Mouse (Mus musculus) stomach, postnatal 0 days (tissue): ENCODE data around the gene Nol4l. TPM values are rescaled to one million over a fixed set of nuclear protein-coding genes. Genes with fewer than 3 reads are reported as not detected.

Source experiments
- ATAC-seq: fragments of 200-750 bp; cut with Nextera tagmentation; 2 replicates; pipeline ENCODE4 v1.8.0; 2017; ENCODE audit not compliant: low FRiP score, low TSS enrichment
- DNase-seq: peaks from one replicate; pipeline ENCODE4 v3.0.0-alpha.2; 2016; ENCODE audit warnings: low spot score
- H3K27ac ChIP-seq: fragments of 300-500 bp; sonication (generic); replicated peaks from 2 replicates; pipeline ENCODE4 v1.5.1; 2014; ENCODE audit warnings: mild to moderate bottlenecking, control low read depth
- H3K27me3 ChIP-seq: fragments of 300-500 bp; sonication (generic); 2 replicates; pipeline ENCODE4 v1.6.1; 2014; ENCODE audit warnings: low read length; ENCODE audit not compliant: control insufficient read depth, insufficient read depth
- H3K36me3 ChIP-seq: fragments of 300-500 bp; sonication (generic); 2 replicates; pipeline ENCODE4 v1.6.1; 2014; ENCODE audit warnings: low read length, mixed read lengths; ENCODE audit not compliant: control insufficient read depth, insufficient read depth
- H3K4me1 ChIP-seq: fragments of 300-500 bp; sonication (generic); replicated peaks from 2 replicates; pipeline ENCODE4 v1.6.1; 2014; ENCODE audit warnings: antibody characterized with exemption; ENCODE audit not compliant: control insufficient read depth, insufficient read depth
- H3K4me2 ChIP-seq: fragments of 300-500 bp; sonication (generic); replicated peaks from 2 replicates; pipeline ENCODE4 v1.6.1; 2014; ENCODE audit warnings: low read depth, mild to moderate bottlenecking, control low read depth, moderate library complexity
- H3K4me3 ChIP-seq: fragments of 300-500 bp; sonication (generic); 2 replicates; pipeline ENCODE4 v1.5.1; 2014; ENCODE audit warnings: low read depth, low read length, control low read depth
- H3K9ac ChIP-seq: fragments of 300-500 bp; sonication (generic); 2 replicates; pipeline ENCODE4 v1.6.1; 2014; ENCODE audit warnings: mild to moderate bottlenecking, low read length, control low read depth, mixed read lengths
- H3K9me3 ChIP-seq: fragments of 300-500 bp; sonication (generic); 2 replicates; pipeline ENCODE4 v1.6.1; 2016; ENCODE audit warnings: low read length; ENCODE audit not compliant: control insufficient read depth
- CTCF ChIP-seq: IDR thresholded peaks from 2 replicates; pipeline ENCODE4 v1.5.1; 2016; ENCODE audit warnings: antibody characterized with exemption, low read depth, mild to moderate bottlenecking, moderate library complexity
- EP300 ChIP-seq: optimal IDR thresholded peaks from 2 replicates; pipeline ENCODE3; 2016; ENCODE audit warnings: antibody characterized with exemption
- WGBS: fragments of 180-500 bp; shearing (Covaris S2); extraction: QIAGEN DNeasy Blood & Tissue Kit; methylation state at CpG from one replicate; pipeline ENCODE4 v1.1.7; 2014; 5-methylcytosine and 5-hydroxymethylcytosine counted together
- polyA plus RNA-seq: library from polyadenylated mRNA; unstranded; fragments of >200 nt; fragmentation: Nextera tagmentation; extraction: Ambion mirVana; gene quantifications from 2 replicates; pipeline ENCODE4 v1.2.1, GENCODE M21; 2015

Nol4l gene
- polyA plus RNA-seq, 1 experiment from 2014 or later = 4.4 TPM

DNA sequence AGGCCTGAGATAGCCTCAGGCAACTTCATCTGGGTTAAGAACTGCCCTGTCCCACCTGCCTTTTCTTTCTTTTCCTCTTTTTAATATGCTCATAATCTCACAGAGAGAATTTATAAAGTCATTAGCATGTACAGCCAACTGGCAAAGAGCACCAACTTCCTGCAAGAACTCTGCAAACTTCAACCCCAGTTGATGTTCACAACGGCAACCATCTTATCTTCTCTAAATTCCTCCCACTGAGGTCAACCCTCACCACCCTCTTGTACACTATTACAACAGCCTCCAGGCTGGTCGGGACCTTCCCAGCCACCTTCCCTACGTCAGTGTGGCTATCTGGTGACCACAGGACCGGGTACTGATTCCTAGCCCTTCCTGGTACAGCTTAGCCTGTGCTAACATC lies 27.5 kb upstream of the Nol4l start:
- no peak for ATAC-seq
- Histone ChIP-seq H3K36me3 (no peaks in the 10 kb centered on the region), H3K4me3 (no peak overlapping the region), H3K9me3 (no peaks in the 10 kb centered on the region), H3K4me2 (no peak overlapping the region), H3K9ac (no peak overlapping the region), H3K27ac (no peak overlapping the region), H3K27me3 (no peaks in the 10 kb centered on the region), H3K4me1 (peaks cover 11% of the 10 kb centered on the region)
- TF ChIP-seq CTCF (no peak), EP300 (no peak)
- no peak for DNase-seq
- WGBS = 67% methylated on average over 4 of the region's 4 CpGs

DNA sequence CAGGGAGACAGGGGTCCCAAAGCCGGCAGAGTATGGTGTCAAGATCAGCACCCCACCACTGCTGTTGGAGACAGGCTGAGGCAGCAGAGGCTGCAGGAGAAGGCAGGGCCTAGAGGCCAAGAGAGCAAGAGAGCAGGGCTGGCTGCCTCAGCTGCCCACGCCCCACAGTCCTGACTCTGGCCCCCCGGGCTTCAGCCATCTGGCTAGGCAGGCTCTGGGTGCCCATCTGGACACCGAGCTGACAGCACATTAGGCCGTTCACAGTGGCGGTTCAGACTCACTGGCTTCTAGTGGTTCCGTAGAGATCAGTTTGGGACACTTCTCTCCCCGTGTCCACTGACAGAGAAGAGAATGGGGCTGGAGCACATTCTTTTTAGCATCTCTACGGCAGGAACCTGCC lies 26.4 kb upstream of the Nol4l start:
- H3K36me3 ChIP-seq = no peaks in the 10 kb centered on the region
- H3K4me1 ChIP-seq = peaks cover 6% of the 10 kb centered on the region
- DNase-seq (no peak), ATAC-seq (no peak)
- no peak overlapping the region for H3K4me3 ChIP-seq
- H3K9ac ChIP-seq = no peak overlapping the region
- H3K4me2 ChIP-seq = no peak overlapping the region
- H3K27ac ChIP-seq = no peak overlapping the region
- WGBS = 44% methylated on average over 9 of the region's 9 CpGs
- TF ChIP-seq CTCF = no peak
- no peak for TF ChIP-seq EP300
- no peaks in the 10 kb centered on the region for H3K9me3 ChIP-seq
- H3K27me3 ChIP-seq = no peaks in the 10 kb centered on the region

DNA sequence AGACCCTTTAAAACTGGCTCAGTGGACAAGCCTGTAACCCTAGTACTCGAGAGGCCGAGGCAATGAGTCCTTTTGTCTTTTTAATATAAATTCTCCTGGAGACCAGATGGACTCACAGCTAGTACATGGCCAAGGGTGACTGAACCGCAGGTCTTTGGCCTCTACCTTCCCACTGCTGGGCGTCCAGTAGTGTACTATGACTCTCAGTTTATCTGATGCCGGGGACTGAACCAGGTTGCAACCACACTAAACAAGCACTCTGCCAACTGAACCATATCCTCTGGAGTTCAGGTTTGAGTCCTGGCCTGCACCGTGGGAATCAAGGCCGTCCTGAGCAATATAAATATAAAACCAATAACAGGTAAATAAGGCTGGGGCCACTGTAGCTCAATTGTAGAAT lies 24.8 kb upstream of the Nol4l start:
- WGBS = 86% methylated on average over 7 of the region's 7 CpGs

DNA sequence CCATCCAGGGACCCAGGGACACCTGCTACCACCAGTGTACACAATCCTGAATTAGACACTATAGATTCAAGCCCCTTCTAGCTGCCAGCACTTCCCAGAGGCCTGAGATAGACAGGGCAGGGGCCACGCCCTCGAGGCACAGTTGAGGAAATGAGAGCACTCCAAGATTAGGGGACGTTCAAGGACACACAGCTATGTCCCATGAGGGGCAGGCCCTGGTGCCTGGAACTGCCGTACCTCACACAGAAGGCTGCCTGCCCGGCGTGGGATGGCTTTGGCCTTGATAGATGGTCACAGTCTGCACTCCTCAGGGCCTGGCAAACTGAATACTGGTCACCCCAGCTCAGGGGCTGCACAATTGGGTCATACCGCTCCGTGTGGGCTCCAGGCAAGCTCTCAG lies 19.7 kb upstream of the Nol4l start:
- Histone ChIP-seq H3K27me3 (no peaks in the 10 kb centered on the region), H3K27ac (no peak overlapping the region), H3K9ac (no peak overlapping the region), H3K4me2 (no peak overlapping the region), H3K36me3 (no peaks in the 10 kb centered on the region), H3K9me3 (no peaks in the 10 kb centered on the region), H3K4me1 (no peaks in the 10 kb centered on the region), H3K4me3 (no peak overlapping the region)
- no peak for DNase-seq
- ATAC-seq = 0 out of 2 replicates have a peak, but pooled peaks have one; percentile 28
- no peak for TF ChIP-seq EP300
- TF ChIP-seq CTCF = no peak
- 64% methylated on average over 8 of the region's 8 CpGs for WGBS

More for the DNA sequence above, 24.8 kb upstream of the Nol4l start:
- ATAC-seq = no peak
- no peaks in the 10 kb centered on the region for H3K36me3 ChIP-seq
- no peaks in the 10 kb centered on the region for H3K9me3 ChIP-seq
- H3K9ac ChIP-seq = no peak overlapping the region
- no peaks in the 10 kb centered on the region for H3K4me1 ChIP-seq
- no peak overlapping the region for H3K4me3 ChIP-seq
- H3K27ac ChIP-seq = no peak overlapping the region
- DNase-seq = no peak
- no peak for TF ChIP-seq EP300
- no peak for TF ChIP-seq CTCF
- H3K4me2 ChIP-seq = no peak overlapping the region
- no peaks in the 10 kb centered on the region for H3K27me3 ChIP-seq

DNA sequence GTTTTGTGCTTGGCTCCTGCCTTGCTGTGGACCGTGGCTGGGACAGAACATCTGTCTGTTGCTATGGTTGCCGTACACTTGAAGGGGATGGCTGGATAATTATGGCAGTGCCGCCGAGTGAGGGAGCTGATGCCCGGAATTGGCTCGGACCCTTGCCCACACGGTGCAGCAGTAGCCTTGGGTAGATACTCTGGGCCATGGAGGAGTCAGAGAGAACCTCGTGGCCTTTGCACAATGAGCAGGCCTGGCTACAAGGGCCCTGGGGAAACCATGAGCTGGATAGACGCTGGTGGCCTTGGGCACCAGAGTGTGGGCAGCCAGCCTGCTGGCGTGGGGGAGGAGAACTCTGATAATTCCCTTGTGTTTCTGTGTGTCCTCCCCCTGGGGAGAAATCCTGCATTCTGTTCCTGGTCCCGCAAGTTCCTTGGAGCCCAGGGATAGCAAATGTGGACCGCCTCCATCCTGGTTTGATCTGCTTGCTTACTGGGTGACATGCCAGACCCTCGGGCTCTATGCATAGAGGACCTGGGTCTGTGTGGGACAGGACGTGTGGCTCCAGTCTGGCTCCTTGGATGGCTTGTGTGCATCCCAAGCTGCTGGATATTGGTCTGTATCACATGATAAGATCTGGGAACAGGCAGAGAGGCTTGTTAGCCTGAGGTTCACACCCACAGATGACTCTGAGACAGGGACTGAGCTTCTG lies 18.6 kb upstream of the Nol4l start:
- no peak overlapping the region for H3K4me2 ChIP-seq
- H3K9me3 ChIP-seq = no peaks in the 10 kb centered on the region
- no peaks in the 10 kb centered on the region for H3K4me1 ChIP-seq
- no peaks in the 10 kb centered on the region for H3K27me3 ChIP-seq
- 48% methylated on average over 14 of the region's 14 CpGs for WGBS
- TF ChIP-seq CTCF (no peak), EP300 (no peak)
- no peaks in the 10 kb centered on the region for H3K36me3 ChIP-seq
- H3K9ac ChIP-seq = no peak overlapping the region
- DNase-seq (no peak), ATAC-seq (no peak)
- no peak overlapping the region for H3K27ac ChIP-seq
- H3K4me3 ChIP-seq = no peak overlapping the region

DNA sequence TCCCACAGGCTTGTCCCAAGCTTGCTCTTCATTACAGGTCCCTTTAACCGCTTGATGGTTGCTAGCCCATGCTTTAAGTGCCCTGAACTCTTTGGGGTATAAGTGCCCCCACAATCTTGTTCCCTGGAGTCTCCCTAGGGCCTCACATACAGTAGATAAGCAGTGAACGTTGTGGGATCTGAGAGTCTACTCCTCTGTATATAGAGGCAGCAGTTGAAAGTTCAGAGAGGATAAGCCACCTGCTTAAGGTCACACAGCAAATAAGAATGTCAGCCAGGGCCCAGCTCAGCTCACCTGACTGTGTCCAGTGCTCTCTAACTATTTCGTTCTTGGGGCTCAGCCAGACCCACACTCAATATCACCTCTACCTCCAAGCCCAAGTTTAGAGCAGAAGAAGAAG lies 17.9 kb upstream of the Nol4l start:
- Histone ChIP-seq H3K9ac (no peak overlapping the region), H3K27me3 (no peaks in the 10 kb centered on the region), H3K9me3 (no peaks in the 10 kb centered on the region), H3K4me1 (no peaks in the 10 kb centered on the region), H3K4me3 (no peak overlapping the region), H3K27ac (no peak overlapping the region), H3K36me3 (no peaks in the 10 kb centered on the region), H3K4me2 (no peak overlapping the region)
- no peak for DNase-seq
- no peak for ATAC-seq
- TF ChIP-seq EP300 (no peak), CTCF (no peak)
- 57% methylated on average over 3 of the region's 3 CpGs for WGBS
